Mouse (Mus musculus): ENCODE measurements around the gene Kif5c.

Kif5c gene

GRCm38 (mm10) chr2:49620626-49621117 lies 1.6 kb downstream of the Kif5c start:
- DNase-seq (ENCODE audit: extremely low read depth, insufficient read length, low spot score): no peak

- no peak for DNase-seq (ENCODE audit: extremely low read depth, insufficient read length, low spot score)
Observed at GRCm38 (mm10) chr2:49621234-49621633, 2.1 kb downstream of the Kif5c start.

- no peak for DNase-seq (ENCODE audit: extremely low read depth, insufficient read length, low spot score)
Observed at GRCm38 (mm10) chr2:49625581-49625980, 6.5 kb downstream of the Kif5c start.

- DNase-seq (ENCODE audit: extremely low read depth, insufficient read length, low spot score): no peak
Observed at GRCm38 (mm10) chr2:49627611-49628010, 8.5 kb downstream of the Kif5c start.

GRCm38 (mm10) chr2:49628094-49628705 lies 9.1 kb downstream of the Kif5c start:
- DNase-seq (ENCODE audit: extremely low read depth, insufficient read length, low spot score): no peak

GRCm38 (mm10) chr2:49629181-49629580 lies 10.1 kb downstream of the Kif5c start:
- DNase-seq (ENCODE audit: extremely low read depth, insufficient read length, low spot score): no peak

- no peak for DNase-seq (ENCODE audit: extremely low read depth, insufficient read length, low spot score)
Observed at GRCm38 (mm10) chr2:49630636-49631035, 11.5 kb downstream of the Kif5c start.

GRCm38 (mm10) chr2:49633231-49633630 lies 14.1 kb downstream of the Kif5c start:
- DNase-seq (ENCODE audit: extremely low read depth, insufficient read length, low spot score): no peak

- DNase-seq (ENCODE audit: extremely low read depth, insufficient read length, low spot score): no peak
Observed at GRCm38 (mm10) chr2:49642761-49643160, 23.7 kb downstream of the Kif5c start.

- no peak for DNase-seq (ENCODE audit: extremely low read depth, insufficient read length, low spot score)
Observed at GRCm38 (mm10) chr2:49643756-49644155, 24.7 kb downstream of the Kif5c start.

- no peak for DNase-seq (ENCODE audit: extremely low read depth, insufficient read length, low spot score)
Observed at GRCm38 (mm10) chr2:49647591-49647990, 28.5 kb downstream of the Kif5c start.

- no peak for DNase-seq (ENCODE audit: extremely low read depth, insufficient read length, low spot score)
Observed at GRCm38 (mm10) chr2:49648344-49648743, 29.2 kb downstream of the Kif5c start.

GRCm38 (mm10) chr2:49648806-49649205 lies 29.7 kb downstream of the Kif5c start:
- DNase-seq (ENCODE audit: extremely low read depth, insufficient read length, low spot score): no peak

GRCm38 (mm10) chr2:49649211-49649610 lies 30.1 kb downstream of the Kif5c start:
- DNase-seq (ENCODE audit: extremely low read depth, insufficient read length, low spot score): no peak

- no peak for DNase-seq (ENCODE audit: extremely low read depth, insufficient read length, low spot score)
Observed at GRCm38 (mm10) chr2:49651737-49652136, 32.6 kb downstream of the Kif5c start.

- DNase-seq (ENCODE audit: extremely low read depth, insufficient read length, low spot score): no peak
Observed at GRCm38 (mm10) chr2:49654606-49655005, 35.5 kb downstream of the Kif5c start.

- DNase-seq (ENCODE audit: extremely low read depth, insufficient read length, low spot score): peak; percentile 24
Observed at GRCm38 (mm10) chr2:49655195-49655873, 36.2 kb downstream of the Kif5c start.

- DNase-seq (ENCODE audit: extremely low read depth, insufficient read length, low spot score): no peak
Observed at GRCm38 (mm10) chr2:49655874-49656195, 36.7 kb downstream of the Kif5c start.

- no peak for DNase-seq (ENCODE audit: extremely low read depth, insufficient read length, low spot score)
Observed at GRCm38 (mm10) chr2:49656988-49657387, 37.9 kb downstream of the Kif5c start.

- no peak for DNase-seq (ENCODE audit: extremely low read depth, insufficient read length, low spot score)
Observed at GRCm38 (mm10) chr2:49657666-49658065, 38.6 kb downstream of the Kif5c start.

- DNase-seq (ENCODE audit: extremely low read depth, insufficient read length, low spot score): no peak
Observed at GRCm38 (mm10) chr2:49658988-49659387, 39.9 kb downstream of the Kif5c start.

GRCm38 (mm10) chr2:49659964-49660363 lies 40.9 kb downstream of the Kif5c start:
- no peak for DNase-seq (ENCODE audit: extremely low read depth, insufficient read length, low spot score)
